Mouse (Mus musculus) forebrain, embryonic 14.5 days (tissue): ENCODE results near the gene Olfr1418. TPM values are rescaled to one million over a fixed set of nuclear protein-coding genes. Genes with fewer than 3 reads are reported as not detected.

Experiments
- ATAC-seq: fragments of 200-750 bp; cut with Nextera tagmentation; 2 replicates; pipeline ENCODE4 v1.8.0; 2017; ENCODE audit warnings: mild to moderate bottlenecking, moderate library complexity
- DNase-seq: peaks from one replicate; pipeline ENCODE4 v3.0.0-alpha.2; 2015; ENCODE audit warnings: low spot score
- H3K27ac ChIP-seq: fragments of 300-500 bp; sonication (generic); 2 replicates; pipeline ENCODE4 v1.5.1; 2014; ENCODE audit warnings: low read depth, mild to moderate bottlenecking, control low read depth, low read length, moderate library complexity
- H3K27me3 ChIP-seq: fragments of 300-500 bp; sonication (generic); replicated peaks from 2 replicates; pipeline ENCODE4 v1.6.1; 2014; ENCODE audit warnings: low read length, control low read depth, mixed read lengths; ENCODE audit not compliant: control insufficient read depth, insufficient read depth
- H3K36me3 ChIP-seq: fragments of 300-500 bp; sonication (generic); 2 replicates; pipeline ENCODE4 v1.6.1; 2014; ENCODE audit warnings: low read length, control low read depth; ENCODE audit not compliant: control insufficient read depth, insufficient read depth
- H3K4me1 ChIP-seq: fragments of 300-500 bp; sonication (generic); 2 replicates; pipeline ENCODE4 v1.6.1; 2014; ENCODE audit warnings: antibody characterized with exemption, low read length, control low read depth; ENCODE audit not compliant: control insufficient read depth, insufficient read depth
- H3K4me2 ChIP-seq: fragments of 300-500 bp; sonication (generic); 2 replicates; pipeline ENCODE4 v1.6.1; 2014; ENCODE audit warnings: mild to moderate bottlenecking, control low read depth, low read length
- H3K4me3 ChIP-seq: fragments of 300-500 bp; sonication (generic); 2 replicates; pipeline ENCODE4 v1.5.1; 2014; ENCODE audit warnings: low read depth, low read length, control low read depth
- H3K9ac ChIP-seq: fragments of 300-500 bp; sonication (generic); 2 replicates; pipeline ENCODE4 v1.6.1; 2014; ENCODE audit warnings: mild to moderate bottlenecking, low read length, control low read depth, moderate library complexity
- H3K9me3 ChIP-seq: fragments of 300-500 bp; sonication (generic); replicated peaks from 2 replicates; pipeline ENCODE4 v1.6.1; 2016; ENCODE audit warnings: low read length, control low read depth, mixed read lengths; ENCODE audit not compliant: control insufficient read depth
- WGBS: fragments of 180-500 bp; shearing (Covaris S2); extraction: QIAGEN DNeasy Blood & Tissue Kit; methylation state at CpG from one replicate; pipeline ENCODE4 v1.1.7; 2014; 5-methylcytosine and 5-hydroxymethylcytosine counted together
- polyA plus RNA-seq: library from polyadenylated mRNA; unstranded; fragments of >200 nt; fragmentation: Nextera tagmentation; extraction: Ambion mirVana; gene quantifications from 2 replicates; pipeline ENCODE4 v1.2.1, GENCODE M21; 2014

Olfr1418 gene
- polyA plus RNA-seq, 1 experiment from 2014 or later: not detected

DNA sequence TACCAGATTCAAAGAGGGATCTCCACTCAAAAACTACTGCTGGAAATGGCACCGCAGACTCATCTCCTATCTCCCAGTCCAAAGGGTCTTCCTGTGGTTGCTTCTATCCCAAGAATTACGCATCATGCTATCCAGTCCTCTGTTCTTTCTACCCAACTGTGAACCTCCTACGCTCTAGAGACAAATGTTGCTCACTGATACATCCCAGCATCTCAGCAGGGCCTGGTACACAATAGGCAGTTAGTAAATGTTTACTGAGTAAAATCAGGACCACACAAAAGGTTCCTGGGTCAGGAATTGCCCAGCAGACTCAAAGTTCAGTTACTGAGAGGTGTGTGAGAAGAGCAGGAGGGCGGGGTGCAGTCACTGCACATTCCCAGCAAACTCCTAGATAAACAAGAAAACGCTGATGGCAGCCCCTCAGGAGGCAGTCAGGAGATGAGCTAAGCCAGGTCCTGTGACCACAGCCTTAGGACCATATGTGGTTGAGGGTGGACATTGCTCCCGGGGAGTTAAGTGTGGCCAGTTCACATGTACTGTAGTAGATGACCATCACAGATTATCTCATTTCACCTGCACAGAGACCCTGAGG, 46.0 kb downstream of the Olfr1418 start:
- DNase-seq: no peak
- H3K4me3 ChIP-seq: no peak overlapping the region
- no peak overlapping the region for H3K4me2 ChIP-seq
- ATAC-seq: no peak
- no peaks in the 10 kb centered on the region for H3K36me3 ChIP-seq
- 0 out of 2 replicates have a peak, but pooled peaks cover 5% of the 10 kb centered on the region for H3K4me1 ChIP-seq
- no peaks in the 10 kb centered on the region for H3K9me3 ChIP-seq
- H3K9ac ChIP-seq: no peak overlapping the region
- WGBS: 84% methylated on average over 6 of the region's 6 CpGs
- peaks cover 21% of the 10 kb centered on the region for H3K27me3 ChIP-seq
- no peak overlapping the region for H3K27ac ChIP-seq

DNA sequence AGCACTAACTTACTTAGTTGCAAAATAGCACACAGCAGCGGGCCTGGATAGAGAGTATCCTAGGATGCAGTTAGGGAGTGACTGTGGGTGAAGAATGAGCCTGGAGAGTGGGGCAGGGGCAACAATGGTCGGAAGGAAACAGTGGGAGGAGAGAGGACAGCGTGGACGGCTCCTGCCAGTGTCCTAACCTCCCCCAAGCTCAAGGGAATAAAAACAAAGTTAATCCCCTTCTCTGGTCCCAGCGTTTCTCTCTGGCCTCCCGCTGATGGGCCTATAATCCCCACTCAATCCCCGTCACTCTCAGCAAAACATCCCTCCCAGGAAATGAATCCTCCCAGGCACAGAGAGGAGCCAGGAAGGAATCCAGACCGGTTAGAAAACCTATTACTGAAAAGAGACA, 47.2 kb downstream of the Olfr1418 start:
- no peaks in the 10 kb centered on the region for H3K36me3 ChIP-seq
- no peak for ATAC-seq
- no peaks in the 10 kb centered on the region for H3K9me3 ChIP-seq
- no peak overlapping the region for H3K9ac ChIP-seq
- no peak overlapping the region for H3K4me2 ChIP-seq
- 3% methylated on average over 8 of the region's 8 CpGs for WGBS
- no peak for DNase-seq
- no peaks in the 10 kb centered on the region for H3K4me1 ChIP-seq
- H3K27ac ChIP-seq: no peak overlapping the region
- peaks cover 12% of the 10 kb centered on the region; the same call in 1 of the 2 replicates for H3K27me3 ChIP-seq
- no peak overlapping the region for H3K4me3 ChIP-seq

DNA sequence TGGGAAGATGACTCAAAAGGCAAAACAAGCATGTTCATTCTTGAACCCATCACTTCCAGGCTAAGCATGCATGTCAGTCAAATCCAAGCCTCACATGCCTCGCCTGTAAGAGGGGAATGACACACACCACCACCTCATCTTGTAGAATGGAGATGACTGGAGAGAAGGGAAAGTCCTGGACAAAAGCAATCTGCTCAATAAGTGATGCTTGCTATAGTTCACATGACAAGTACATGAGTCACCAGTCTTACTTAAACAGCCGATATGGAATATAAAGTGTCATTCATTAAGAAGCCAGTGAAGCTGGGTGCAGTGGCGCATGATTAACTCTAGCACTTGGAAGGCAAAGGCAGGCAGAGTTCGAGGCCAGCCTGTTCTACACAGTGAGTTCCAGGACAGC, 47.7 kb downstream of the Olfr1418 start:
- WGBS: 54% methylated on average over 4 of the region's 4 CpGs
- no peak for ATAC-seq
- DNase-seq: no peak
- no peak overlapping the region for H3K4me3 ChIP-seq
- H3K4me2 ChIP-seq: no peak overlapping the region
- no peaks in the 10 kb centered on the region for H3K36me3 ChIP-seq
- H3K27me3 ChIP-seq: peaks cover 7% of the 10 kb centered on the region; the same call in 1 of the 2 replicates
- no peak overlapping the region for H3K9ac ChIP-seq
- no peaks in the 10 kb centered on the region for H3K4me1 ChIP-seq
- H3K9me3 ChIP-seq: no peaks in the 10 kb centered on the region
- H3K27ac ChIP-seq: no peak overlapping the region

DNA sequence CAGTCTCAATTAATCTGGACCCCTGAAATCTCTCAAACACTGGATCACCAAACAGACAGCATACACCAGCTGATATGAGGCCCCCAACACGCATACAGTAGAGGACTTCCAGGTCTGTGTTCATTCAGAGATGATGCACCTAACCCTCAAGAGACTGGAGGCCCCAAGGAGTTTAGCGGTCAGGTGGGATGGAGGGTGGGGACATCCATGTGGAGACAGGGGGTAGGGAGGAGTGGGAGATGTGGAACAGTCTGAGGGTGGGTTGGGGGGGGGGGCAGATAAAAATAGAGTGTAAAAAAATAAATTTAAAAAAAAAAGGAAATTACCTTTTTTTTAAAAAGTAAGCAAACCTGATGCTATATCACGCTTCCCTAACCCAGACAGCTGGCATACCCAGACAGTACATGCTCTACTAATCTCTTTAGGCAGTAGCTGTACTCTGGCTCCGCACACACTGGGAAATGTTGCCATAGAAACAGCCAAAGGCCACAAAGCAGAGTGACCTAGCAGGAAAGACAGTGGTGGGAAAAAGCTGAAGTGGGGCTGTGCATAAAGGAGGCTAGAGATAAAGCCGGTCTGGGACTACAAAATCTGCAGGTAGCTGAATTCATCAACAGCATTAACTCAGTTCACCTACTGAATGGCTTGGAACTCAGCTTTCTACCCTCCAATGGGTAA, 49.0 kb downstream of the Olfr1418 start:
- ATAC-seq (peak; percentile 92), DNase-seq (peak; percentile 70)
- no peaks in the 10 kb centered on the region for H3K27me3 ChIP-seq
- H3K4me2 ChIP-seq: no peak overlapping the region
- H3K9me3 ChIP-seq: no peaks in the 10 kb centered on the region
- no peak overlapping the region for H3K27ac ChIP-seq
- no peak overlapping the region for H3K4me3 ChIP-seq
- H3K9ac ChIP-seq: no peak overlapping the region
- H3K4me1 ChIP-seq: no peaks in the 10 kb centered on the region
- no peaks in the 10 kb centered on the region for H3K36me3 ChIP-seq
- 35% methylated on average over 5 of the region's 5 CpGs for WGBS

DNA sequence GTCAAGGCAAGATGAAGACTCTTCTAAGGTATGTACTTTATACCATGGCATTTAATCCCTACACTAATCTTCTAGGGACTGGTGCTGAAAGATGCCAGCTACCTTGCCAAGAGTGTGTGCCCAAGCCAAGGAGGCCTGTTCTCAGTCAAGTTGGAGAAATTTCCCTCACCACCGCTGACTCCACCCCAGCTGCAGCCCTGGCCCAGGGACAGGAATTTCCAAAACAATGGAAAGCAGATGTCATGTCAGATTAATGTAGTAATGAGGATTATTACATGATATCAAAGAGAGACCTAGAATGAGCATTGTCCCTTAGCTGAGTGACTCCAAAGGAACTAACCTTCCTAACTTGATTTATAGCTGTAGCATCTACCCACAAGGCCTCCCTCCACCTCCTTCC, 50.0 kb downstream of the Olfr1418 start:
- no peak for DNase-seq
- no peak for ATAC-seq
- WGBS: 87% methylated on average over 1 of the region's 1 CpGs

DNA sequence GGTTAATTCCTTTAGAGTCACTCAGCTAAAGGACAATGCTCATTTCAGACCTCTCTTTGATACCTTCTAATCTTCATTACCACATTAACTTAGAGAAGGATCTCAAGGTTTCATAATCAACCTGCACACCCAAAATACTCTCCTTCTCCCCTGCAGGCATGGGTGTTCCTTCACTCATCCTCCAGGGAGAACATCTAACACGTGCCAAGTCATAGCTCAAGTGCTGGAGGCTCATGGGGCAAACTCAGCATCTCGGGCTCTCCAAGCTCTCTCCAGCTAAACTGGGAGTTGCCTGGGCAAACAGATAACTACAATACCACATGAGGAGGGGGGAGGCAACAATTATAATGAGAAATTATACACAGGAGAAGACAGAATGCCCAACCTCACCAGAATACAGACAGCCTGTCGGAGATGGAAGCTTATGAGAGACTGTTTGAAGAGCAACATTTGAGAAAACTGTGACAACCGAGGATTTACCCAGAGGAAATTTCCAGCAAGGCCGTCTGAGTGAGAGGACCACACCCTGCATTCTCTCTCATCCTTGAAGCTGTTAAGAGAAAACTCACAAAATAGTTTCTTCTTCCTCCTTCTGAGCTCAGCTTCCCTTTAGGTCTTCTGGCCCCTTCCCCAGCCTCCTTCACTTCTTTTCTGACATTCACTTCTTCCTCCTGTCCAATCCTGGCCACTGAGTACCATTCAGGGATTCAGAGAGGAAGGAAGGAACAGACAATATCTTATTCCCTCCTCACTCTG, 50.7 kb downstream of the Olfr1418 start:
- no peaks in the 10 kb centered on the region for H3K27me3 ChIP-seq
- WGBS: 88% methylated on average over 5 of the region's 5 CpGs
- ATAC-seq (no peak), DNase-seq (no peak)
- H3K4me2 ChIP-seq: no peak overlapping the region
- no peak overlapping the region for H3K9ac ChIP-seq
- H3K36me3 ChIP-seq: no peaks in the 10 kb centered on the region
- no peaks in the 10 kb centered on the region for H3K9me3 ChIP-seq
- H3K27ac ChIP-seq: no peak overlapping the region
- no peak overlapping the region for H3K4me3 ChIP-seq
- H3K4me1 ChIP-seq: no peaks in the 10 kb centered on the region

More for the DNA sequence above, 50.0 kb downstream of the Olfr1418 start:
- H3K9ac ChIP-seq: no peak overlapping the region
- no peak overlapping the region for H3K27ac ChIP-seq
- no peaks in the 10 kb centered on the region for H3K27me3 ChIP-seq
- no peaks in the 10 kb centered on the region for H3K9me3 ChIP-seq
- no peaks in the 10 kb centered on the region for H3K4me1 ChIP-seq
- H3K4me3 ChIP-seq: no peak overlapping the region
- no peak overlapping the region for H3K4me2 ChIP-seq
- no peaks in the 10 kb centered on the region for H3K36me3 ChIP-seq

DNA sequence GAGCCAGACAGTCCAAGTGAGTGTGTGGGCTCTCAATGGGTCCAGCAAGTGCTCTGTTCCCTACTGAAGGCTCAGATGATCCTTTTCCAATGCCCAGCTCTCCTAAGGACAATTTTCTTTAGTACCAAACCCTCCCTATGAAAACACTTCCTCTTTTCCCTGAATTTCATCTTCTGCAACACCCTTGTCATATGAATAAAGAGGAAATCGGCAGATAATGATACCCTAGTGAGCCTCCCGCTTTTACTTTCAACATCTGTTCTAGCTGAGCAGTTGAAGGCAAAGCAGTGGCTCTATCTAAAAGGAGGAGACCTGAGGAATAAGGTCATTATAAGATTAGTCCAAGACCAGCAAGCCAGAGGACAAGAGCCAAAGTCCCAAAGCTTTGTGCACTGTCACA, 52.4 kb downstream of the Olfr1418 start:
- H3K36me3 ChIP-seq: no peaks in the 10 kb centered on the region
- H3K27ac ChIP-seq: no peak overlapping the region
- no peak overlapping the region for H3K4me3 ChIP-seq
- no peak for DNase-seq
- H3K9ac ChIP-seq: no peak overlapping the region
- 86% methylated on average over 2 of the region's 2 CpGs for WGBS
- H3K4me2 ChIP-seq: no peak overlapping the region
- no peaks in the 10 kb centered on the region for H3K27me3 ChIP-seq
- no peak for ATAC-seq
- H3K4me1 ChIP-seq: no peaks in the 10 kb centered on the region
- no peaks in the 10 kb centered on the region for H3K9me3 ChIP-seq

DNA sequence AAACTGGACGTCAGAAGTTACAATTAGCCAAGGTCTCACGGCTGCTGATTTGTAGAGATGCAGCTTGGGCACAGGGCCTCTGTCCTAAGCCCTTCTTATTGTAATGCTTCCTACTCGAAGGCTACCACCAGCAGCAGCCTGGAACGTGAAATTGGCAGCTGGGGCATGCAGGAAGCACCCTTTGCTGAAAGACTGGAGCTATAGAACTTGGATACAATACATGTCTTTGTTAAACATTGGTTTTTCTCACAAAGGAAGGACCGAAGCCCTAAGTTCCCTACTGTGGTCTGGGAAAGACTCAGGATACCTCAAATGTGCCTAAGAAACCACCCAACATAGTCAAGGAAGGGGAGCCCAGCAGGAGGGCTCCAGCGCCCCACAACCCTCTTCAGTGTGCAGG, 53.0 kb downstream of the Olfr1418 start:
- no peak for ATAC-seq
- 26% methylated on average over 6 of the region's 6 CpGs for WGBS
- no peak overlapping the region for H3K4me2 ChIP-seq
- H3K9me3 ChIP-seq: no peaks in the 10 kb centered on the region
- H3K27me3 ChIP-seq: no peaks in the 10 kb centered on the region
- no peaks in the 10 kb centered on the region for H3K4me1 ChIP-seq
- H3K27ac ChIP-seq: no peak overlapping the region
- H3K9ac ChIP-seq: no peak overlapping the region
- no peak for DNase-seq
- H3K36me3 ChIP-seq: no peaks in the 10 kb centered on the region
- H3K4me3 ChIP-seq: no peak overlapping the region

DNA sequence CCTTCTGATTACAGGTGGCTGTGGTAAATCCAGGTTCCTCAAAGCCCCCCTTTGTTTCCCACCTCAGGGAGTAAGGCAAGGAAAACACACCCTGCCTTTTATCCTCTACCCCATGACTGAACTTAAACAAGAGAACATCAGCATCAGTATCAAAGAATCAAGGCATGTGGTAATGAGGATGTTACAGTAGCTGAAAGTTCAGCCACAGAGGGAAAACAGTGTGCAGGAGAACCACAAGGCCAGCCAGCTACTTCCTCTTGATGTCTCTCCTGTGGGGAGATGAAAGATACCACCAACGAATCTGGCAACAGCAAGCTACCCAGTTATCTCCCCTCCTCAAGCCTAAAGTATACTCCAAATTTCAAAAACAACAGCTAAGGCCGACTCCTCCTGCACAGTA, 53.6 kb downstream of the Olfr1418 start:
- DNase-seq (no peak), ATAC-seq (no peak)
- Histone ChIP-seq H3K9ac (no peak overlapping the region), H3K27me3 (no peaks in the 10 kb centered on the region), H3K4me3 (no peak overlapping the region), H3K27ac (no peak overlapping the region), H3K4me2 (no peak overlapping the region), H3K4me1 (no peaks in the 10 kb centered on the region), H3K36me3 (no peaks in the 10 kb centered on the region), H3K9me3 (no peaks in the 10 kb centered on the region)
- WGBS: 58% methylated on average over 2 of the region's 2 CpGs
